Mouse (Mus musculus) small intestine, adult 2 months (tissue): ENCODE data around the gene Banp. TPM values are rescaled to one million over a fixed set of nuclear protein-coding genes. Genes with fewer than 3 reads are reported as not detected.

Experiments
- H3K27ac ChIP-seq: fragments of 200-500 bp; 2 replicates; pipeline ENCODE4 v1.5.1; 2012; ENCODE audit warnings: low read depth, low read length, control low read depth, inconsistent platforms; ENCODE audit not compliant: insufficient read depth
- H3K27me3 ChIP-seq: fragments of 200-500 bp; 2 replicates; pipeline ENCODE4 v1.6.1; 2012; ENCODE audit warnings: mild to moderate bottlenecking, moderate library complexity, low read length, inconsistent platforms; ENCODE audit not compliant: control insufficient read depth, insufficient read depth
- H3K36me3 ChIP-seq: fragments of 200-500 bp; 2 replicates; pipeline ENCODE4 v1.6.1; 2012; ENCODE audit warnings: mild to moderate bottlenecking, low read length, control low read depth, inconsistent platforms; ENCODE audit not compliant: control insufficient read depth, insufficient read depth
- H3K4me1 ChIP-seq: fragments of 200-500 bp; 2 replicates; pipeline ENCODE4 v1.6.1; 2012; ENCODE audit warnings: low read length, inconsistent platforms, mixed read lengths; ENCODE audit not compliant: control insufficient read depth, insufficient read depth, insufficient read length
- H3K4me3 ChIP-seq: fragments of 200-500 bp; 2 replicates; pipeline ENCODE4 v1.5.1; 2012; ENCODE audit warnings: low read depth, mild to moderate bottlenecking, control low read depth, inconsistent platforms, low read length, moderate library complexity
- CTCF ChIP-seq: fragments of 200-500 bp; IDR thresholded peaks from 2 replicates; pipeline ENCODE4 v1.5.1; 2012; ENCODE audit warnings: low read depth, mild to moderate bottlenecking, control low read depth, inconsistent platforms, low read length, moderate library complexity, mixed read lengths; ENCODE audit not compliant: insufficient replicate concordance, insufficient read length; ENCODE audit errors: extremely low read depth
- POLR2A ChIP-seq: fragments of 200-500 bp; IDR thresholded peaks from 2 replicates; pipeline ENCODE4 v1.6.1; 2012; ENCODE audit warnings: low read depth, mild to moderate bottlenecking, control low read depth, inconsistent platforms, low read length, moderate library complexity
- WGBS: fragments of 180-500 bp; shearing (Covaris S2); methylation state at CpG from one replicate; pipeline ENCODE4 v1.1.7; 2018; 5-methylcytosine and 5-hydroxymethylcytosine counted together
- polyA plus RNA-seq: library from polyadenylated mRNA; depleted of rRNA; stranded (reverse); fragments of >200 nt; gene quantifications from 2 replicates; pipeline ENCODE4 v1.2.3, GENCODE M21; 2012

Banp gene
- polyA plus RNA-seq, 1 experiment = 34.3 TPM

- Histone ChIP-seq H3K27ac (no peak overlapping the region), H3K36me3 (peaks cover 23% of the 10 kb centered on the region), H3K4me3 (no peak overlapping the region), H3K4me1 (no peaks in the 10 kb centered on the region), H3K27me3 (no peaks in the 10 kb centered on the region)
- WGBS = 80% methylated on average over 4 of the region's 4 CpGs
- TF ChIP-seq POLR2A (no peak), CTCF (no peak)
These were observed 78.6 kb downstream of the Banp start for GRCm38 (mm10) chr8:122028116-122028515.

GRCm38 (mm10) chr8:122030965-122031364 is 81.4 kb downstream of the Banp start:
- 63% methylated on average over 7 of the region's 7 CpGs for WGBS
- TF ChIP-seq POLR2A (no peak), CTCF (no peak)
- Histone ChIP-seq H3K27me3 (no peaks in the 10 kb centered on the region), H3K27ac (no peak overlapping the region), H3K4me1 (no peaks in the 10 kb centered on the region), H3K4me3 (no peak overlapping the region), H3K36me3 (peaks cover 10% of the 10 kb centered on the region; the same call in 1 of the 2 replicates)

GRCm38 (mm10) chr8:122032741-122033140 is 83.2 kb downstream of the Banp start:
- TF ChIP-seq POLR2A (no peak), CTCF (no peak)
- no peak overlapping the region for H3K4me3 ChIP-seq
- 32% methylated on average over 9 of the region's 9 CpGs for WGBS
- no peak overlapping the region for H3K27ac ChIP-seq
- H3K36me3 ChIP-seq = no peaks in the 10 kb centered on the region
- H3K27me3 ChIP-seq = no peaks in the 10 kb centered on the region
- H3K4me1 ChIP-seq = no peaks in the 10 kb centered on the region

GRCm38 (mm10) chr8:122035543-122035942 is 86.0 kb downstream of the Banp start:
- 57% methylated on average over 7 of the region's 7 CpGs for WGBS
- Histone ChIP-seq H3K4me3 (no peak overlapping the region), H3K27me3 (no peaks in the 10 kb centered on the region), H3K27ac (no peak overlapping the region), H3K36me3 (no peaks in the 10 kb centered on the region), H3K4me1 (no peaks in the 10 kb centered on the region)
- TF ChIP-seq CTCF (no peak), POLR2A (no peak)

- WGBS = 71% methylated on average over 6 of the region's 6 CpGs
- H3K4me3 ChIP-seq = no peak overlapping the region
- H3K4me1 ChIP-seq = no peaks in the 10 kb centered on the region
- no peak for TF ChIP-seq POLR2A
- no peak for TF ChIP-seq CTCF
- H3K27ac ChIP-seq = no peak overlapping the region
- H3K36me3 ChIP-seq = no peaks in the 10 kb centered on the region
- H3K27me3 ChIP-seq = no peaks in the 10 kb centered on the region
These were observed 86.8 kb downstream of the Banp start for GRCm38 (mm10) chr8:122036325-122036724.

GRCm38 (mm10) chr8:122037279-122037678 is 87.7 kb downstream of the Banp start:
- Histone ChIP-seq H3K4me1 (no peaks in the 10 kb centered on the region), H3K27ac (no peak overlapping the region), H3K36me3 (no peaks in the 10 kb centered on the region), H3K27me3 (no peaks in the 10 kb centered on the region), H3K4me3 (no peak overlapping the region)
- 62% methylated on average over 7 of the region's 7 CpGs for WGBS
- TF ChIP-seq POLR2A (no peak), CTCF (no peak)

GRCm38 (mm10) chr8:122038076-122038475 is 88.5 kb downstream of the Banp start:
- WGBS = 88% methylated on average over 6 of the region's 6 CpGs
- Histone ChIP-seq H3K27me3 (no peaks in the 10 kb centered on the region), H3K27ac (no peak overlapping the region), H3K36me3 (no peaks in the 10 kb centered on the region), H3K4me3 (no peak overlapping the region), H3K4me1 (no peaks in the 10 kb centered on the region)
- TF ChIP-seq POLR2A (no peak), CTCF (no peak)

GRCm38 (mm10) chr8:122039452-122039851 is 89.9 kb downstream of the Banp start:
- H3K36me3 ChIP-seq = no peaks in the 10 kb centered on the region
- H3K4me3 ChIP-seq = no peak overlapping the region
- H3K4me1 ChIP-seq = no peaks in the 10 kb centered on the region
- TF ChIP-seq CTCF = no peak
- TF ChIP-seq POLR2A = no peak
- 73% methylated on average over 4 of the region's 4 CpGs for WGBS
- H3K27ac ChIP-seq = no peak overlapping the region
- H3K27me3 ChIP-seq = no peaks in the 10 kb centered on the region
